Mouse (Mus musculus): Measurements from ENCODE around the gene Mcpt8.
"Not testable (repeated sequence)": the region's sequence is repeated elsewhere in the genome, so short reads cannot be mapped to it uniquely, and the experiment has no call there.

The Mcpt8 gene

DNA sequence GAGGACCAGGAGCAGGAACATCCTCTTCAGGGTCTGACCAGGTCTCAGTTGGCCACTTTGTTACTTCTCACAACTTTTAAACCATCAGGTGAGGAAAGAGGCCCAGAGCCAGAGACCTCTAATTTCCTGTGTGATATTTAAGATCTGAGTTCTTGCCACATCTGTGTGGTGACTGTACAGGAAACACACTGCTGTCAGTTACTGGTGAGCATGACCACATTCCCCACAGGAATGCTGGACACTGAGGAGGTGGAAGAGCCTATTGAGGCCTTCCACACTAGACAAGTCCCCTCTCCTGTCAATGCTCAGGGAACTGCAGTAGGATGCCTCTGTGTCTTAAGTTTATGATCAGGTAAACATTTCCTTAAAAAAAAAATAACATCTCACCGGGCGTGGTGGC lies at the start of gene Mcpt8:
Gene Mcpt8, minus strand, starts transcription at position 107 of the 400 bp plus-strand sequence.
- no peak for DNase-seq

DNA sequence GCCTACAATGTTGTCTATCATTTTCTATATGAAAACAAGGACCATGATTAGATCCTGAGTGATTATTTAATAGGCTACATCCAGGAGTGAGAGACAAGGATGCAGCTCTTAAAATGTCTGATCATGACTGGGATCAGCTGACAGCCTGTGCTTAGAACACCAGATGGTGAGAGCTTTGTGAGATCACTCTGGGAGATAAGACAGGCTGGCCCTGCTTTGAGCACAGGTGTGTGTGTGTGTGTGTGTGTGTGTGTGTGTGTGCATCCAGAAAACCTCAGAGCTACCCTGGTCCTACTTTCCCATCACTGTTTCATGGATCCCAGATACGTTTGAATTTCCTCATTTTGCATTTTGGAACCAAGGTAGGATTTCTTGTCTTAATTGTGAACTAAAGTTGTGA lies 48.6 kb upstream of the Mcpt8 start:
- DNase-seq: not testable (repeated sequence)

DNA sequence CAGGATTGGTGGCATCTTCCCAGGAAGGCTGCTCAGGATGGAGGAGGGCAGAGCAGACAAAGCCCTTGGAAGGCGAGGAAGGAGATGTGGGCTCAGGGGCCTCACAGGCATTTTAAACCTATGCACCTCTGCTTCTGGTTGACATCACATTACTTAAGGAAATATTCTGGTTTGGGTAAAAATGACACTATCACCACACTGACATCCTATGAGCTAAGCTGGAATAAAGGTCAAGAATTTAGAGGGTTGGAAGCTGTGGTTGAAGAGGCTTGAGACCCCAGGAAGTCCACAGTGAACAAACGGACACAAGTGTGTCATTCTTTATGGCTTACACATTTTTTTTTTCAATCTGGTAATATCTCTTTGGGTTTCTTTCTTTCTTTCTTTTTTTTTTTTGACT lies 47.4 kb upstream of the Mcpt8 start, which contains the start of gene Gzmd:
Gene Gzmd, minus strand, starts transcription at position 101 of the 400 bp plus-strand sequence.
- not testable (repeated sequence) for DNase-seq

DNA sequence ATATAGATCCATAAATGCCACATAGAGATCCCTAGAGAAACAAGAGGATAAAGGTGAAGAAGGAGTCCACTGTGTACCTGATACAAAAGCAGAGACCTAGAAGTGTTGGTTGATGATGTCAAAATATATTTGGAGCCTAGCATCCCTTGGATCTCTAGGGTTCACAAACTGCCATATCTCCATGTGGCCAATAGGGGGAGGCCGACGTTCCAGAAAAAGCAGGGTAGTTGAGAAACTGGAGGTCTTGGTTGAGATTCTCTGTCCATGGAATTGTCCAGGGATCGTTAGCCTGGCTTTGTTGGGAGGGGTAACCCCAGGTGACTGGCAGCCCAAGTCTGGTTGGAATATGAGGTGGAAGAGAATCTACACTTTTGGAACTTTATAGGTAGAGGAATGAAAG lies 43.3 kb upstream of the Mcpt8 start:
- no peak for DNase-seq

DNA sequence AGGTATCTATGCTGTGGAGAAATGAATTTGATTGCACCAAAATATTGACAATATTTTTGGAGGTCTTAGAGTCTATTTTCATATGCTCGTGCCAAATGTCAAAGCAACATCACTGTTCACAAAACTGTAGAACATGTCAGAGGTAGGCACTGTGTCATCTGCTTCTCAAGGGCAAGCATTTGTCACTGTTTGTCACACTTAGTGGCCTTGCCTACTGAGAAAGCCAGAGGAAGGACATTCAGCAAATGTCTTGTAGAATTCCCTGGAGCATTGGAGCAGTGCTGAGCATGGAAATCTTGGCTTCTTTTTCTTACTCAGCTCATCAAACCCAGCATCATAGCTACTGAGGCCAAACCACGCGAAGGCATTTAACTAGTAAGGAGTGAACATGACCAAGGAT lies 38.4 kb upstream of the Mcpt8 start:
- DNase-seq: no peak

DNA sequence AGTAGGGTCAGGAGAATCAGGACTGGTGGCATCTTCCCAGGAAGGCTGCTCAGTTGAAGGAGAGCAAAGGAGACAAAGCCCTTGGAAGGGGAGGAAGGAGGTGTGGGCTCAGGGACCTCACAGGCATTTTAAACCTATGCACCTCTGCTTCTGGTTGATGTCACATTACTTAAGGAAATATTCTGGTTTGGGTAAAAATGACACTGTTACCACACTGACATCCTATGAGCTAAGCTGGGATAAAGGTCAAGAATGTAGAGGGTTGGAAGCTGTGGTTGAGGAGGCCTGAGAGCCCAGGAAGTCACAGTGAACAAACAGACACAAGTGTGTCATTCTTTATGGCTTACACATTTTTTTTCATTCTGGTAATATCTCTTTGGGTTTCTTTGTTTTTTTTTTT lies 35.5 kb upstream of the Mcpt8 start, which contains the start of gene Gzme:
Gene Gzme, minus strand, starts transcription at position 101 of the 400 bp plus-strand sequence.
- DNase-seq: no peak

DNA sequence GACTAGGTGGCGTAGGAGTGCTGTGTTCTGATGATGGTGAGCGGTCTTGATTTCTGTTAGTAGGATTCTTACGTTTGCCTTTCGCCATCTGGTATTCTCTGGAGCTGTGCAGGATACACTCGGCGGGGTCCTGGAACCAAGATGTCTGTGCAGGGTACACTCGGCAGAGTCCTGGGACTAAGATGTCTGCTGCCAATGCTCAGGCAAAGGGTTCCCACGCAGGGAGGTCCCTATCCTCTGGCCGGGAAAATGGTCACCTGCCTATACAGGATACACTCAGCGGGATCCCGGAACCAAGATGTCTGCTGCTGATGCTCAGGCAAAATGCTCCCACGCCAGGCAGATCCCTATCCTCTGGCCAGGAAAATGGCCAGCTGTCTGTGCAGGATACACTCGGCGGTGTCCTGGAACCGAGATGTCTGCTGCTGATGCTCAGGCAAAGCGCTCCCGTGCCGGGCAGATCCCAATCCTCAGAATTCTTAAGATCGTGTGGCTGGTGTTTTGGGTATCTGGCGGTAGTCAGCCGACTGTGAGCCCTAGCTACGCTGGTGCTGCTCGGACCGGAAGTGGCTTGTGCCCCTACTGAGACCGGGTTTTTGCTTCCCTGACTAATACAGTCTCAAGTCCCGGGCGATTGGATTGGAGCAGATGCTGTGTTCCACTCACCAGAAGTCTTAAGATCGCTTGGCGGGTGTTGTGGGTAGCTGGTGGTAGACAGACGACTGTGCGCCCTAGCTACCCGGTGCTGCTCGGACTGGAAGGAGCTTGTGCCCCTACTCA lies 30.6 kb upstream of the Mcpt8 start:
- DNase-seq: not testable (repeated sequence)

DNA sequence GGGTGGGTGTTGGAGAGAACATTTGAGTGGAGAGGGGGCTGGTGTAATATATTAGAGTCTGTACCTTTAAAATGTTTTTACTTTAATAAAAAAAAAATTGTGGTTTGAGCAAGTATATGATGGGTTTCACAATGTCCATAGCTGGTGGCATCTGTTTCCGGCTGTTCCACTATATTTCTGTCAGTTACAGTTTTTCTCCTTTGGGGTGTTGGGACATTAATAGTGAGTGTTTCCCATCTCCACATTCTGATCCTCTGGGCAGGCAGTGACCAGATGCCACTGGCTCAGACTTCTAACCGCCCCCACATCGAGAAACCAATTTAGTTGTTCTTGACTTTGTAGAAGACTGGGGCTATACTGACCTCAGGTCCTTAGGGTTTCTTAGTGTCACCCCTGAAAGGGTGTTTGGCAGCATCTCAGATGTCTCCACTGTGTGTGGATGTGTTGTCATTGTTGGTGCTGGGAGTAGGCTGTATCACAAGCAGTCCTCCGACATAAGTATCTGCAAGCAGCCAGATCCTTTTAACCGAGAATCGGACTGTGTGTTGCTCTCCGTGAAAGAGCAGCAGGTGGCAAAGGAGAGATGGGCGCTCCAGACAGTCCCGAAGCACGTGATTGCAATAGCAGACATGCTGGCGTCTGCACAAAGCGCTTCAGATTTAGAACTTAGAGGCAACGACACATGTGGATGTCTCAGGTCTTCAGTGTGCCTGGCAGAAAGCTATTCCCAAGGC lies 20.5 kb upstream of the Mcpt8 start:
- DNase-seq: no peak

DNA sequence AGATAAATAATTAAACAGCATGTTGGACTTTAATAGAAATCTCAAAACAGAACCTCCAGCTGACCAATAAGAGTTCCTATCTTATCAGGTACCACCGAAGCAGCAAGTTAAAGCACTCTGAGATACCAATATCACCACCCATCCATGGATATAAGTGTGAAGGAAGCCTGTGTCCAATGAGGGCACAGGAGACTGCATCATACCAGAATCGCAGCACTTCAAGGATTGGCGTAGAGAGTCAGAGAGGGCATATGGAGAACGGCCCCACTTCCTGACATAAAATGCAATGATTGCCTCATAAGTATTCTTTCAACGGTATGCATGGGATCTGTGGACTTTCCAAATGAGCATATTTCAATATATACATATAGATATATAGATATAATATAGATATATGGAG lies 19.9 kb upstream of the Mcpt8 start:
- DNase-seq: no peak

DNA sequence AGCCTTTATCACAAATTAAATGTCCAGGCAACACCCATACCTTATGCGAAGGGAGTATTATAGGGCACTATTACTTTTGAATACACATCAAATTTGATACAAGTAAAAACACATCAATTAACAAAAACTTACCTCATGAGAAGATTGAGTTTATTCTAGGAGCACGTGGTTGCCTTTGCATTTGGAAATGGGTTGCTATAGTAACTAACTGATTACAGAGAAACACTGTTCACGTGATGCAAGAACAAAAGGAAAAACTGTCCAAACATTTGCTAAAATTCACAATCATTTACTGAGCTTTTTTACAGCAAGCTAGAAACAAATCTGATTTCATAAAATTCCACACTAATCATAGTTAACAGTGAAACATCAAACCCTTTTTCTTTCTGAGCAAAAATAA lies 18.4 kb upstream of the Mcpt8 start:
- no peak for DNase-seq

DNA sequence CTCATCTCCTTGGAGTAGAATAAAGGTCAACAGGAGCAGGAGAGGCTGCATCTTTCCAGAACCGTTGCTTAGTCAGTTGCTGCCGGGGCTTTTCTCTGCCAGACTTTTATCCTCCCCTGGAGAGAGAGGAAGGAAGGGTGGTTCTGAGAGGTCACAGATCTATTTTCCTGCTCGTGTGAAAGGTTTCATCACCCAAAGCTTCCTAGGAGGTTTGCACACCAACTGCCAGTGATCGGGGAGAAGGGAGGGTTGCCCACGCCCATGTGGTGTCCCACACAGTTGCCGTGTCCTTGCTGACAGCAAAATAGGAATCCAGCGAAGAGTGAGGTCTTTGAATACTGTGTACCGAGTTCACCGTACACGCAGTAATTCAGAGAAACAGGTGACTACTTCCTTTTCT lies 17.3 kb upstream of the Mcpt8 start, which contains the start of gene Ctsg:
Gene Ctsg, minus strand, starts transcription at position 189 of the 400 bp plus-strand sequence.
- DNase-seq: no peak

DNA sequence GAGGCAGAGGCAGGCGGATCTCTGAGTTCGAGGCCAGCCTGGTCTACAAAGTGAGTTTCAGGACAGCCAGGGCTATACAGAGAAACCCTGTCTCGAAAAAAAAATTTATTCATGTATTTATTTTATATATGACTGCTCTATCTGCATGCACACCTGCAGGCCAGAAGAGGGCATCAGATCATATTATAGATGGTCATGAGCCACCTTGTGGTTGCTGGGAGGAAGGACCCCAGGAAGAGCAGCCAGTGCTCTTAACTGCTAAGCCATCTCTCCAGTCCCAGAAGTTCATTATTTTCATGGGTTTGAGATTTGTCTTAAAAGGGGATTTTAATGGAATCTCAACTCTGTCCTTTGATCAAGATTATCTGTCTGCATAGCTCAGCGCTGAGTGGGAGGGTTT lies 13.9 kb upstream of the Mcpt8 start:
- peak in 1 of 2 experiments; percentile 14 for DNase-seq

DNA sequence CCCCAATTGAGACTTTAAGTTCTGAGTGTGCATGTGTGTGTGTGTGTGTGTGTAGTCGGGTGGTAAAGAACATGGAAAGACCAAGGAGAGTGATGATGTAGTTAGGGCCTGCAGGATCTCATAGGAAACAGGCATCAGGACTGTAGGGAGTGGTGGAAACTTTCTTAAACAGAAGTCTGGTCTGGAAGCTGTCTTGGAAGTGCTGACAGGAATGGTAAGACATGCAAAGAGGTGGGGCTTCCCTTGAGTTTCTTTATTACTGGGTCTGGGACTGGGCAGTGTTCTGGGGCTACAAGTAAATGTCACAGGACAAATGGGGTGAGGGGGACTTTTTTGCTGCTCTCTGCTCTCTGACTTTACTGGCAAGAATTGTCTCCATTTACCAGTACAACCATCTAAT lies 12.5 kb upstream of the Mcpt8 start:
- DNase-seq: no peak

DNA sequence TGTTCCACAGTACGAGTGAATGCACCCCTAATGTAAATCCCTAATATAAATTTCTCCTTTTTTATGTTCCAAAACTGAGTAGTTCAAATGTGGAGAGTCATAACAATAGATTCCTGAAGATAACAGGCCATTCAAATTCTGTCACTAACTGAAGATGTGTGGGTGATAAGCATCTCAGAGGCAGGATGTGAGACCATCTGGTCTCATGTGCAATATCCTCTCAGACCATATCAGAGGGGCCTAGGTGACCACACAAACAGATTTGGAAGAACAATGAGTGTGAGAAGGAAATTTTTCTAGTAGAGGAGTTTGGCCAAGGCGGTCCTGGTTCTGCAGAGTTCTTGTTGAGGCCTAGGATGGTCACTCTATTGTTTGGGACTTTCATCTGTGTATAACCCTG lies 8.3 kb upstream of the Mcpt8 start:
- DNase-seq: no peak

DNA sequence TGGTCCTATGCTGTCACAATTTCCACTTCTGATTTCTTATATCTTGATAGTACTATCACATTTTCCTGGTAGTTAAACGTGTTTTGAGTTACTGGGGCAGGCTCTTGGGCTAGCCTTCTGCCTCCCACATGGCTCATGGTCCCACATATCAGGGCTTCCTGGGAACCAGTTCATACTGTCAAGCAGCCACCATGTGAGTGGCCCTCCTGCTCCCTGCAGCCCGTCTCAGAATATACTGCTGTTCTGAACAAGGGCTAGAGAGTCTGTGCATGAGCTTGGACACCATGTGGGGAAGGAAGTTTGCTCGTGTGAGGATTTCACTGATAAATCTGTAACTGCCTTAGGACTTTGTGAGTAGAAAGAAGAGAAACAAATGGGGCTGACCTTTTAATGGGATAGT lies 1.6 kb upstream of the Mcpt8 start:
- no peak for DNase-seq

DNA sequence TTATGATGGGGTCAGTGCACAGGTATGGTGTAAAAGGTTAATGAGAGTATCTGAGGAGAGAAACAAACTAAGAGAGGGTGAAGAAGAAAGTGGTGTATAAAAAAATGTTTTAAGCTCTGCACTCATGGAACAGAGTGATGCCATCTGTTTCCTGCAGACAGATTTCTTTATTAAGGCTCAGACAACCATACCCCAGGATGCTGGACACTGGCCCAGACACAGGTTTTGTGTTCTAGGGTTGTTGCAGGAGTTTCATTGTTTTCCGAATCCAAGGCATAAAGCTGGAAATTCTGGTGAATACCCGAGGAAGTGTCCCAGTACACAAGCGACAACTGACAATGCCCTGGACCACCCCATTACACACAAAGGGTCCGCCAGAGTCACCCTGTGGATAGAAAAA lies 3.1 kb downstream of the Mcpt8 start:
- DNase-seq: no peak

DNA sequence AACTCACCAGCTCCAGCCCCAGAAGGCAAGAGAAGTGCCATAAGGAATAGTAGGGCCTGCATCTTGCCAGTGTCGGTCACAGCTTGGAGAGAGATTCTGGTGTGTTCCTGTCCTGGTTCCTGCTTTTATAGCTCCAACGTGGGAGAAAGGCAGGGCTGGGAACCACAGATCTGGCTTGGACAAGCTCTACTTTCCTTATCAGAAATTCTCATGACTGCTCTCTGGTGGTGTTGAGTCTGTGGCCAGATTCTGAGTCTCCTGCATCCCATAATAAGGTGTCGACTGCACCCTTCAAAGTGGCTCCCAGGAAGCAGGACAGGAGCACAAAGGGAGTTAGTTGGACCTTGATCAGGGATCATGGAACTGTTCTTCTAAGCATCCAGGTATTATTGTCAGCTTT lies 22.9 kb downstream of the Mcpt8 start, which contains the start of gene Mcpt4:
Gene Mcpt4, minus strand, starts transcription at position 101 of the 400 bp plus-strand sequence.
- DNase-seq: not testable (repeated sequence)

DNA sequence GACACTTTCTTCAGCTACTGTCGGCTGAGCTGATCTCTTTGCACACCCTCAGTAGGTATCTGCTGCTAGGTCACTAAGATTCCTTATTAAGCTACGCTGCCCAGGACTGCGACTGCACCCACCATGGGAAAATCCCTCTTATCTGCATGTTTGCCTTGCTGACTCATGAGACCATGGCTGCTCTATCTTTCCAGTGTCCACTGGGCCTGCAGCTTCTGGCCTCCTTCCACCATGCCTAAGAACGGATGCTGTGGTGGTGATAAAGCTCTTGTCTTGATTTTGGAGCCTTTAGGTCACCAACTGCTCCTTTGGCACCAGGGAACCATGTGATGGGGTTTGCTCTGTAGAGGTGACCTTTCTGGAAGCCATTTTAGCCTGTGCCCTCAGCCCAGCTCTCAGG lies 27.4 kb downstream of the Mcpt8 start:
- no peak for DNase-seq

DNA sequence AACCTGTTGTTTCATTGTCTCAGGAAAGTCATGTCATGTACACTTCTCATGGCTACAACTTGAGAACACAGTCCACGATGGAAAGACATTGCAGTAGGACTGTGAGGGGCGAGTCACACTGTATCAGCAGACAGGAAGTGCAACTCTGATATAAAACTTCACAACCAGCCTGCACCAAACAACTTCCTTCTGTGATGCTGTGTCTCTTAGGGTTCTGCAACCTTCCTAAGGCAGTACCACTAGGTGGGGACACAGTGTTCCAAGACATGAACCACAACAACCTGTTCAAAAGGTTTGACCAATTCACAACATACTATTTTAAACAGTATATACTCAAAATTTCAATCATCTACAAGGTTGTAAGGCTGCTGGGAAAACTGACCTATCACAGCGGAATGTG lies 29.7 kb downstream of the Mcpt8 start:
- DNase-seq: no peak

DNA sequence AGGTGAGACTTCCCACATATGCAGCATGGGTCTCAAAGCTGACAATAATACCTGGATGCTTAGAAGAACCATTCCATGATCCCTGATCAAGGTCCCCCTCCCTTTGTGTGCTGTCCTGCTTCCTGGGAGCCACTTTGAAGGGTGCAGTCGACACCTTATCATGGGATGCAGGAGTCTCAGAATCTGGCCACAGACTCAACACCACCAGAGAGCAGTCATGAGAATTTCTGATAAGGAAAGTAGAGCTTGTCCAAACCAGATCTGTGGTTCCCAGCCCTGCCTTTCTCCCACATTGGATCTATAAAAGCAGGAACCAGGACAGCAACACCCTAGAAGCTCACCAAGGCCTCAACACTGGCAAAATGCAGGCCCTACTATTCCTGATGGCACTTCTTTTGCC lies 43.3 kb downstream of the Mcpt8 start, which contains the start of gene Mcpt2:
Gene Mcpt2, plus strand, starts transcription at position 250 of the 400 bp plus-strand sequence.
- not testable (repeated sequence) for DNase-seq

DNA sequence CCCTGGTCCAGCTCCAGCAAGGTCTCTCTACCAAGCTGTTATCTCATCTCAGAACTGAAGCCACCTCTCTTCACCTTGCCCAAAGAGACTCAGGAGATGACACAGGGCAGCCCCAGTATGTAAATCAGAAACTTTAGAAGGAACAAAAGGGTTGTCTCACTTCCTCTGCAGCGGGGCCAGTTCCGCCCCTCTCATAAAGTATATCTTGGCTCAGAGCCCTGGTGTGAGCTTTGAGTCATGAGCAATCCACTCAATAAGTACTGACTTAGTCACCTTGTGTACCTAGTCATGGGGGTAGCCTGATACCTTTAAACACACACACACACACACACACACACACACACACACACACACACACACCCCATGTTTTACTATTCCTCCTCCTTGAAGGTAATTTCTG lies 50.6 kb downstream of the Mcpt8 start:
- DNase-seq: no peak
